Comparison of ENCODE assay signal across 29 mouse cellular contexts in genomic region chr4:93853451-93853850, GRCm38 (mm10).
"Had no signal": no experiment of that assay in that cellular context is flagged by ENCODE, and none has a peak within 500 bp of the region (broad histone marks: within the 10 kb centered on the region; RNA-seq: fewer than 3 reads in every experiment).

No protein-coding gene starts in this region.

- H3K36me3 ChIP-seq: limb, embryonic 10.5 days; limb, embryonic 12.5 days; limb, embryonic 13.5 days; limb, embryonic 15.5 days; liver, embryonic 12.5 days; liver, embryonic 13.5 days; liver, embryonic 15.5 days; lung, embryonic 15.5 days; midbrain, embryonic 15.5 days; neural tube, embryonic 12.5 days; neural tube, embryonic 13.5 days had no signal

- H3K9ac ChIP-seq: limb, embryonic 12.5 days; limb, embryonic 13.5 days; limb, embryonic 15.5 days; liver, embryonic 12.5 days; liver, embryonic 13.5 days; liver, embryonic 14.5 days; liver, embryonic 15.5 days; liver, postnatal 0 days; lung, embryonic 14.5 days; lung, embryonic 15.5 days; midbrain, embryonic 15.5 days; neural tube, embryonic 12.5 days; neural tube, embryonic 13.5 days had no signal

- ATAC-seq: liver, embryonic 12.5 days; liver, postnatal 0 days; lung, postnatal 0 days; midbrain, embryonic 15.5 days; midbrain, embryonic 16.5 days had no signal

- H3K27ac ChIP-seq: left cerebral cortex, adult 2 months; limb, embryonic 10.5 days; limb, embryonic 12.5 days; limb, embryonic 13.5 days; limb, embryonic 15.5 days; liver, embryonic 12.5 days; liver, embryonic 13.5 days; liver, embryonic 14.5 days; liver, embryonic 15.5 days; lung, embryonic 15.5 days; macrophage; midbrain, embryonic 15.5 days; neural tube, embryonic 12.5 days; neural tube, embryonic 13.5 days had no signal

- DNase-seq: left cerebral cortex, postnatal 4 days; liver; liver, embryonic 13.5 days; liver, postnatal 0 days; lung, adult 18-20 months; lung, adult 2 months; lung, embryonic 14.5 days; lung, postnatal 10 days; lung, postnatal 14 days; lung, postnatal 36 days; lung, postnatal 4 days had no signal

- H3K9me3 ChIP-seq: limb, embryonic 10.5 days; limb, embryonic 12.5 days; limb, embryonic 13.5 days; limb, embryonic 15.5 days; liver, embryonic 12.5 days; liver, embryonic 13.5 days; liver, embryonic 15.5 days; lung, embryonic 15.5 days; megakaryocyte, embryonic 14.5 days; midbrain, embryonic 15.5 days; neural tube, embryonic 12.5 days; neural tube, embryonic 13.5 days had no signal

- H3K4me2 ChIP-seq: limb, embryonic 12.5 days; limb, embryonic 13.5 days; limb, embryonic 15.5 days; liver, embryonic 11.5 days; liver, embryonic 12.5 days; liver, embryonic 13.5 days; liver, embryonic 15.5 days; lung, embryonic 14.5 days; lung, embryonic 15.5 days; midbrain, embryonic 15.5 days; neural tube, embryonic 12.5 days; neural tube, embryonic 13.5 days had no signal

- H3K27me3 ChIP-seq: limb, embryonic 12.5 days; limb, embryonic 13.5 days; limb, embryonic 15.5 days; liver, embryonic 12.5 days; liver, embryonic 13.5 days; liver, embryonic 15.5 days; lung, embryonic 15.5 days; megakaryocyte, embryonic 14.5 days; midbrain, embryonic 15.5 days; neural tube, embryonic 12.5 days; neural tube, embryonic 13.5 days had no signal

- H3K4me1 ChIP-seq: limb, embryonic 10.5 days; limb, embryonic 12.5 days; limb, embryonic 13.5 days; limb, embryonic 15.5 days; liver, embryonic 12.5 days; liver, embryonic 13.5 days; liver, embryonic 15.5 days; lung, embryonic 15.5 days; megakaryocyte, embryonic 14.5 days; midbrain, embryonic 15.5 days; neural tube, embryonic 12.5 days; neural tube, embryonic 13.5 days had no signal

- H3K4me3 ChIP-seq: left cerebral cortex, adult 2 months; limb, embryonic 10.5 days; limb, embryonic 12.5 days; limb, embryonic 13.5 days; limb, embryonic 15.5 days; liver, embryonic 12.5 days; liver, embryonic 13.5 days; liver, embryonic 15.5 days; lung, embryonic 15.5 days; megakaryocyte, embryonic 14.5 days; midbrain, embryonic 15.5 days; myocyte; neural tube, embryonic 12.5 days; neural tube, embryonic 13.5 days had no signal
